Mouse (Mus musculus): ENCODE data around the gene Gm8050. TPM values are rescaled to one million over a fixed set of nuclear protein-coding genes. Genes with fewer than 3 reads are reported as not detected.
A peak's percentile ranks its signal among the peaks of the same experiment; 100 is the strongest.
"Not testable (repeated sequence)": the region's sequence is repeated elsewhere in the genome, so short reads cannot be mapped to it uniquely, and the experiment has no call there.

Gene Gm8050
- polyA plus RNA-seq (2015; fragmentation: Nextera tagmentation; extraction: Ambion mirVana), result 0.28 TPM in 1 of 2 replicates, not detected in the other

DNA sequence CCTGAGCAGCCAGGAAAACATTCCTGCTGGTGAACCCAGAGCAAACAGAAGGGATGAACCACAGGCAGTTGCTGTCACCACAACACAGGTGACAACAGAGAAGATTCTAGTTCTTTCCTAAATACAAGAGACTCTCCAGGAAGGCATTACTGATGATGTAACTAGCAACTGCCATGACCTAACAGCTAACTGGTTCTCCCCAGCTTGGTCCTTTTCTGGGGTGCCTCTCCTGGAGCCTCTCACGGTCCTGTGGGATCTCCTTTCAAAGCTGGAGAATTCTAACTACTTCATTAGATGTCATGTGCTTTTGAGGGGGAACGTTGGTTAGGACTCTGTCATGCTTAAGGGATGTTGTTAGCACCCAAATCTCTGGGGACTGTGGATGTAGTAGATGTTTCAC lies at the start of gene Gm8050:
Gm8050 (minus strand) TSS at position 101 of the 400 bp plus-strand sequence.
- ATAC-seq (ENCODE audit: low FRiP score); H3K36me3 ChIP-seq; H3K4me1 ChIP-seq; H3K4me3 ChIP-seq (replicated peaks); H3K9me3 ChIP-seq (replicated peaks); H3K4me2 ChIP-seq; H3K9ac ChIP-seq (replicated peaks); H3K27ac ChIP-seq (replicated peaks); H3K27me3 ChIP-seq (replicated peaks): not testable (repeated sequence)
- 86% methylated on average over 1 of the region's 2 CpGs for WGBS

DNA sequence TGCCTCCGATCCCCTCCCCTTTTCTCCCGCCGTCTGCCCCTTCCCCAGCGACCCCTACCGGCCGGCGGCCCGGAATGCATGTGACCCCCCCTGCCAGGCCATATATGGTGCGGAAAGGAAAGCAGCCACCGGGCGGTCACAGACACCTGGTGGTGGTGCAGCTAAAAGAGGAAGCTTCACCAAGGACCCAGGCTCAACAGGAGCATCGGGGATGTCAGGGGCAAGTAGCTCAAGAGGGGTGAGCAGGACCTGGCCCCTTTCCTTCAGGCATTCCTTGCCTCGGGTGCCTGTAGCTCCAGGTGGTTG lies 37.1 kb upstream of the Gm8050 start:
- WGBS, result 0% methylated on average over 3 of the region's 13 CpGs
- Histone ChIP-seq H3K4me2 (peak overlapping the region; percentile 54), H3K4me3 (replicated peaks) (peak overlapping the region; percentile 46)
- not testable (repeated sequence) for H3K9ac ChIP-seq (replicated peaks); H3K36me3 ChIP-seq; H3K27ac ChIP-seq (replicated peaks); H3K4me1 ChIP-seq; ATAC-seq (ENCODE audit: low FRiP score); H3K9me3 ChIP-seq (replicated peaks); H3K27me3 ChIP-seq (replicated peaks)

DNA sequence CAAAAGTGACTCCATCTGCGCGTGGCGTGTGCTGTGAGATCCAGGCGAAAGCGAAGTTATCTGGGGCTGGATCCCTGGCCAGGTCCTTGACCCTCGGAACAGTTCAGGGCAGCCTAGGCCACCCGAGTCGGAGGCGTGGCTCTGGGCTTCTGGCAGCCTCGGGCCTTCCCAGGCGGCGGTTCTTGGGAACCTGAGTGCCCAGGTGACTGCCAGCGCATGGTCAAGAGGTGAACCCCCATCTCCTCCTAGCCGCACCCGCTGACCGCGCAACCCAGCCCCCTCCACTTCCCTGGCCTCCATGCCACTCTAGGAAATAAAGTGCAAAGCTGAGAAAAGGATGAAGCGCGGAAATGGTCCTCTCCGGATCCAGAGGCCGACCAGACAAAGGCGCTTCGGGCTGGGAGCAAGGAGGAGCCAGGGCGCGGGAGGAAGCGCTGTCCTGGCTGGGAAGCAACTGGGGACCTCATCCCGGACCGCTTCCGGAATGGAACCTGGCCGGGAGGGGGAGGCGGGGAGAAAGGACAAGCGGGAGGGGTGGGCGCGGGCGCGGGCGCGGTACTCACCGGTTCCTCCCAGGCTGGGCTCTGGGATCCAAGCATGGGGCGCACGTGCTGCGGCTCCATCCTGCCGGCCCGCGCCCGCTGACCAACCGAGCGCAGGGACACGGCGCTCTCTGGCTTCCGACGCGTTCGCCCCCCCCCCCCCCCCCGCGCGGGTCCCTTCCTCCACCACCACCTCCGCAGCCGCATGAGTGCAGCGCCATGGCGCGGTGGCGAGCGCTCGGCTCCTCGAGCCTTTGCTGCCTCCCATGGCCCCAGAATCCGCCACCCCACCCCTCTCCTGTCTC lies 36.6 kb upstream of the Gm8050 start:
- not testable (repeated sequence) for H3K4me1 ChIP-seq; H3K9me3 ChIP-seq (replicated peaks); ATAC-seq (ENCODE audit: low FRiP score); H3K27me3 ChIP-seq (replicated peaks); H3K36me3 ChIP-seq
- Histone ChIP-seq H3K4me3 (replicated peaks) (peak overlapping the region; percentile 46), H3K4me2 (peak overlapping the region; percentile 54), H3K27ac (replicated peaks) (peak overlapping the region; percentile 28; the same call in 1 of the 2 replicates), H3K9ac (replicated peaks) (peak overlapping the region; percentile 36; the same call in 1 of the 2 replicates)
- WGBS, result under 1% methylated on average over 37 of the region's 67 CpGs

DNA sequence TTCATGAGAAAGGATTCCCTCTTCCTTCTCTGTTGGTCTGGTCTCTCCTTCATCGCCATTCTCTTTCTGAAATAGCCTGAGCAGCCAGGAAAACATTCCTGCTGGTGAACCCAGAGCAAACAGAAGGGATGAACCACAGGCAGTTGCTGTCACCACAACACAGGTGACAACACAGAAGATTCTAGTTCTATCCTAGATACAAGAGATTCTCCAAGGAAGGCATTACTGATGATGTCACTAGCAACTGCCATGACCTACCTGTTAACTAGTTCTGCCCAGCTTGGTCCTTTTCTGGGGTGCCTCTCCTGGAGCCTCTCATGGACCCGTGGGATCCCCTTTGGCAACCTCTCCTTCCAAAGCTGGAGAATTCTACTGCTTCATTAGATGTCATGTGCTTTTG lies 22.2 kb upstream of the Gm8050 start, which contains the start of gene Gm3636:
Gm3636 (minus strand) TSS at position 101 of the 400 bp plus-strand sequence.
- not testable (repeated sequence) for H3K9ac ChIP-seq (replicated peaks); H3K4me1 ChIP-seq; ATAC-seq (ENCODE audit: low FRiP score); H3K36me3 ChIP-seq; H3K4me2 ChIP-seq; H3K4me3 ChIP-seq (replicated peaks); H3K27ac ChIP-seq (replicated peaks); H3K9me3 ChIP-seq (replicated peaks); H3K27me3 ChIP-seq (replicated peaks)
- no CpG with 5 or more reads among the region's 2 CpGs for WGBS

DNA sequence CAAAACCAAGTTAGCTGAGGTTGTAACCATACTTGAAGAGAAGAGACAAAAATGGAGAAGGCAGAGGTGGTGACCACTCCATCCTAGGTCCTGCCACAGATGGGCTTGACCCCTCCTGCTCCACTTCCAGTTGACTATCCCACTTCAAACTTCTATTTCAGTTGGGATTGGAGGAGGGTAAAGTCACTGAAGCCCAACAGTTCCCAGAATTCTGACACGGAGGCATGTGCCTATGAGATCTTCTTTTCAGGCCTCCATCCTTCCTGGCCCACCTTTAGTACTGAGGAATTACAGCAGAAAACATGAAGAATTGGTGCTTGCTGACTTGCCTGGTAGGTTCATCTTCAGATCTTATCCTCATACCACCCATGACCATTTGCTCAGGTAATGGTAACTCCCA lies 36.0 kb downstream of the Gm8050 start, which contains the start of gene Gm10251:
Gm10251 (minus strand) TSS at position 101 of the 400 bp plus-strand sequence.
- H3K27me3 ChIP-seq (replicated peaks); ATAC-seq (ENCODE audit: low FRiP score): not testable (repeated sequence)
- no CpG with 5 or more reads among the region's 1 CpGs for WGBS

More for the DNA sequence above, 36.0 kb downstream of the Gm8050 start, which contains the start of gene Gm10251:
- H3K9ac ChIP-seq (replicated peaks); H3K27ac ChIP-seq (replicated peaks); H3K4me1 ChIP-seq; H3K9me3 ChIP-seq (replicated peaks); H3K4me3 ChIP-seq (replicated peaks); H3K4me2 ChIP-seq; H3K36me3 ChIP-seq: not testable (repeated sequence)

Other genes with a start within 250 kb of the Gm8050 start
- not detected in 2 replicates for gene Gm8356, start 183.0 kb downstream of the Gm8050 start, polyA plus RNA-seq (2015; fragmentation: Nextera tagmentation; extraction: Ambion mirVana)
- 0.56 and 1.1 TPM in 2 replicates for gene Gm3629, start 129.6 kb downstream of the Gm8050 start, polyA plus RNA-seq (2015; fragmentation: Nextera tagmentation; extraction: Ambion mirVana)
- gene Gm3460, start 97.8 kb downstream of the Gm8050 start, polyA plus RNA-seq (2015; fragmentation: Nextera tagmentation; extraction: Ambion mirVana), result 0.50 and 0.93 TPM in 2 replicates
- 0.10 TPM in 1 of 2 replicates, not detected in the other for gene Gm10251, start 36.1 kb downstream of the Gm8050 start, polyA plus RNA-seq (2015; fragmentation: Nextera tagmentation; extraction: Ambion mirVana)
- gene Gm3636, start 22.1 kb upstream of the Gm8050 start, polyA plus RNA-seq (2015; fragmentation: Nextera tagmentation; extraction: Ambion mirVana), result 15.3 and 17.3 TPM in 2 replicates
- gene Gm8362, start 54.2 kb upstream of the Gm8050 start, polyA plus RNA-seq (2015; fragmentation: Nextera tagmentation; extraction: Ambion mirVana), result not detected in 2 replicates
- not detected in 2 replicates for gene Gm3642, start 120.1 kb upstream of the Gm8050 start, polyA plus RNA-seq (2015; fragmentation: Nextera tagmentation; extraction: Ambion mirVana)
- gene Gm3667, start 169.7 kb upstream of the Gm8050 start, polyA plus RNA-seq (2015; fragmentation: Nextera tagmentation; extraction: Ambion mirVana), result 8.5 and 13.0 TPM in 2 replicates

Measured in neural tube, embryonic 15.5 days (tissue).